Mouse (Mus musculus) central nervous system, embryonic 18 days (tissue): ENCODE measurements around the gene Cep44. TPM values are rescaled to one million over a fixed set of nuclear protein-coding genes. Genes with fewer than 3 reads are reported as not detected.

Source experiments
- polyA plus RNA-seq: library from polyadenylated mRNA; depleted of rRNA; stranded (reverse); fragments of >200 nt; gene quantifications from 2 replicates; pipeline ENCODE4 v1.2.3, GENCODE M21; 2012; rRNA removed

Cep44 gene
- 29.3 and 31.5 TPM in 2 replicates for polyA plus RNA-seq

DNA sequence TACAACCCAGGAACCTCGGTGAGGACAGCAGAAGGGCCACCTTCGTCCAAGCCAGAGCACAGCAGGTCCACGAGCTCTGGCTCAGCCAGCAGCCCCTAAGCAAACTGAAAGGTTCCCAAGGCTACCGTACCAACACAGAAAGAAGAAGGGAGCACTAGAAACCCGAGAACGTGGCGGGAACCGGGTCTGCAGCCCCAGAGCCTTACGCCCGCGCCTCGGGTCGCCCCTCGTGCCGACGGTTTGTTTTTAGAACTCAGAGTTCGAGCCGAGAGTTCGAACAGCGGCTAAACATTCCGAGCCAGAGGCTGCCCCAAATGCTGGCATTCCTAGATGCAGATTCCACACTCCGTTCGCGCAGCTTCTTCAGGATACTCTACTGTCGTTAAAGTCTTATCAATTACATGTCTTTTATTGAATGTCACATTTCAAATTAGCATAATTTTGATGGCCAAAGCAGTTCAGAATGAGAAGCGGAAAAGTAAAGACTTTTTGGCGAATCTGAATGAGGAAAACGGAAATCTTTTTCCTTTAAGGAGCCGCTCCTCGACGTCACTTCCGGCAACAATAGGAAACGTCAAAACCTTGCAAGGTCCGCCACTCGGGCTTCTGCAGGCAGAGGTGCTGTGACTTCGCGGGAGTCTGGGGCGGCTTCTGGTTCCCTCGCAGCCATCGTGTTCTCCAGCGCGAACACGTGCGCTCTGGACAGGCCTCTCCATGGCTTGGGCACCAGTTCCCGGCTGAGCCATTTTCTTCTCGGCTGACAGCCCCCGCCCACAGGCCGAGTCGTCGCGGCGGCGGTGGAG is at the start of gene Cep44, which contains the start of gene Fbxo8:
Gene Cep44 (minus strand): TSS at position 490 of the 803 bp plus-strand sequence.
Gene Fbxo8 (plus strand): TSS at position 533 of the 803 bp plus-strand sequence.

Other genes with a start within 250 kb of the Cep44 start
- 31.3 and 32.2 TPM in 2 replicates for gene Fbxo8, start within 50 bp of the Cep44 start, polyA plus RNA-seq